Mouse (Mus musculus) cerebellum, adult 2 months (tissue): ENCODE results near the gene Polr2e. TPM values are rescaled to one million over a fixed set of nuclear protein-coding genes. Genes with fewer than 3 reads are reported as not detected.

Source experiments
- DNase-seq, 2 experiments: peaks; one replicate each; pipeline ENCODE4 v3.0.0; 2021
- H3K27ac ChIP-seq: fragments of 200-500 bp; 2 replicates; pipeline ENCODE4 v1.5.1; 2012; ENCODE audit warnings: low read length, control low read depth, inconsistent platforms; ENCODE audit not compliant: insufficient read depth
- H3K27me3 ChIP-seq: fragments of 200-500 bp; 2 replicates; pipeline ENCODE4 v1.6.1; 2012; ENCODE audit warnings: inconsistent platforms, mild to moderate bottlenecking, low read length, moderate library complexity; ENCODE audit not compliant: control insufficient read depth, insufficient read depth
- H3K4me1 ChIP-seq: fragments of 200-500 bp; 2 replicates; pipeline ENCODE4 v1.6.1; 2011; ENCODE audit warnings: low read length; ENCODE audit not compliant: control insufficient read depth, insufficient read depth
- H3K4me3 ChIP-seq: fragments of 200-500 bp; replicated peaks from 2 replicates; pipeline ENCODE3; 2011; ENCODE audit warnings: mild to moderate bottlenecking, low read depth, low read length, control low read depth; ENCODE audit not compliant: insufficient read depth
- CTCF ChIP-seq: fragments of 200-500 bp; IDR thresholded peaks from 2 replicates; pipeline ENCODE4 v1.5.1; 2011; ENCODE audit warnings: low read depth, mild to moderate bottlenecking, control low read depth, low read length, moderate library complexity, borderline replicate concordance; ENCODE audit not compliant: insufficient read depth
- POLR2A ChIP-seq: fragments of 200-500 bp; IDR thresholded peaks from 2 replicates; pipeline ENCODE4 v1.6.1; 2011; ENCODE audit warnings: low read length, control low read depth, borderline replicate concordance; ENCODE audit not compliant: insufficient read depth
- WGBS: fragments of 180-500 bp; shearing (Covaris S2); methylation state at CpG from one replicate; pipeline ENCODE4 v1.1.7; 2018; 5-methylcytosine and 5-hydroxymethylcytosine counted together
- polyA plus RNA-seq: library from polyadenylated mRNA; depleted of rRNA; stranded (reverse); fragments of >200 nt; gene quantifications from 2 replicates; pipeline ENCODE4 v1.2.3, GENCODE M21; 2012

The Polr2e gene
- polyA plus RNA-seq, 1 experiment: 224 TPM

GRCm38 (mm10) chr10:79994397-79995115, 45.0 kb downstream of the Polr2e start:
- Histone ChIP-seq H3K27me3 (no peaks in the 10 kb centered on the region), H3K27ac (no peak overlapping the region), H3K4me3 (no peak overlapping the region), H3K4me1 (no peaks in the 10 kb centered on the region)
- 42% methylated on average over 16 of the region's 16 CpGs for WGBS
- no peak for TF ChIP-seq CTCF
- TF ChIP-seq POLR2A: no peak
- no peak for DNase-seq

GRCm38 (mm10) chr10:79991548-79991947, 48.0 kb downstream of the Polr2e start:
- no peaks in the 10 kb centered on the region for H3K27me3 ChIP-seq
- no peak overlapping the region for H3K27ac ChIP-seq
- no peak overlapping the region for H3K4me3 ChIP-seq
- WGBS: 83% methylated on average over 6 of the region's 6 CpGs
- TF ChIP-seq CTCF (no peak), POLR2A (no peak)
- no peak for DNase-seq
- peaks cover 3% of the 10 kb centered on the region; the same call in 1 of the 2 replicates for H3K4me1 ChIP-seq

GRCm38 (mm10) chr10:79991099-79991498, 48.5 kb downstream of the Polr2e start:
- no peak overlapping the region for H3K4me3 ChIP-seq
- DNase-seq: no peak
- TF ChIP-seq POLR2A (no peak), CTCF (no peak)
- H3K27me3 ChIP-seq: no peaks in the 10 kb centered on the region
- H3K4me1 ChIP-seq: peaks cover 4% of the 10 kb centered on the region; the same call in 1 of the 2 replicates
- 61% methylated on average over 12 of the region's 12 CpGs for WGBS
- no peak overlapping the region for H3K27ac ChIP-seq

GRCm38 (mm10) chr10:79989870-79990269, 49.7 kb downstream of the Polr2e start:
- no peak overlapping the region for H3K4me3 ChIP-seq
- H3K27ac ChIP-seq: no peak overlapping the region
- no peak for TF ChIP-seq POLR2A
- TF ChIP-seq CTCF: no peak
- H3K27me3 ChIP-seq: no peaks in the 10 kb centered on the region
- WGBS: 16% methylated on average over 15 of the region's 15 CpGs
- H3K4me1 ChIP-seq: peaks cover 6% of the 10 kb centered on the region; the same call in 1 of the 2 replicates
- DNase-seq: no peak

DNA sequence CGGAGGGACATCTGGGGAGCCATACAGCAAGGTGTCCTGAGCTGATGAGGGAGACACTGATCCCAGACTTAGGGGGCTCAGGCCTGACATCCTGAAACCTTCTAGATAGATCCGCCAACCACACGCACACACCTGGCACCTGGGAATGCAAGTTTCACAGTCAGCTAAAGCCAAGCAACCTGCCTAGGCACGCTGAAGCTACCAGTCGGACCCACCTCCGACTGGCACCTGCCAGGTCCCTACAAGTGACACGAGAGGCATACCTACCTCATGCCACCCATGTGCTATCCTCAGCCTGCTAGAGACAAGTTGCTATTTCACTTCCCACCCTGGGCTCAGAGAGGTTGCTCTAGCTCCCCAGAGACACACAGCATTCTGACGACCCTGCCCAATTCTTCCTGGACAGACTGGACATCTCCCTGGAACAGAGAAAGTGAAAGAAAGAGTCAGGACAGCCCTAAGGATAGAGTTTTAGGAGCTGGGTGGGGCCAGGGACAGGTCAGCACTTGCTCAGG, 50.3 kb downstream of the Polr2e start:
- WGBS: 41% methylated on average over 8 of the region's 8 CpGs
- no peaks in the 10 kb centered on the region for H3K27me3 ChIP-seq
- no peak for DNase-seq
- H3K4me1 ChIP-seq: peaks cover 6% of the 10 kb centered on the region; the same call in 1 of the 2 replicates
- H3K4me3 ChIP-seq: no peak overlapping the region
- no peak overlapping the region for H3K27ac ChIP-seq
- TF ChIP-seq CTCF (no peak), POLR2A (no peak)

DNA sequence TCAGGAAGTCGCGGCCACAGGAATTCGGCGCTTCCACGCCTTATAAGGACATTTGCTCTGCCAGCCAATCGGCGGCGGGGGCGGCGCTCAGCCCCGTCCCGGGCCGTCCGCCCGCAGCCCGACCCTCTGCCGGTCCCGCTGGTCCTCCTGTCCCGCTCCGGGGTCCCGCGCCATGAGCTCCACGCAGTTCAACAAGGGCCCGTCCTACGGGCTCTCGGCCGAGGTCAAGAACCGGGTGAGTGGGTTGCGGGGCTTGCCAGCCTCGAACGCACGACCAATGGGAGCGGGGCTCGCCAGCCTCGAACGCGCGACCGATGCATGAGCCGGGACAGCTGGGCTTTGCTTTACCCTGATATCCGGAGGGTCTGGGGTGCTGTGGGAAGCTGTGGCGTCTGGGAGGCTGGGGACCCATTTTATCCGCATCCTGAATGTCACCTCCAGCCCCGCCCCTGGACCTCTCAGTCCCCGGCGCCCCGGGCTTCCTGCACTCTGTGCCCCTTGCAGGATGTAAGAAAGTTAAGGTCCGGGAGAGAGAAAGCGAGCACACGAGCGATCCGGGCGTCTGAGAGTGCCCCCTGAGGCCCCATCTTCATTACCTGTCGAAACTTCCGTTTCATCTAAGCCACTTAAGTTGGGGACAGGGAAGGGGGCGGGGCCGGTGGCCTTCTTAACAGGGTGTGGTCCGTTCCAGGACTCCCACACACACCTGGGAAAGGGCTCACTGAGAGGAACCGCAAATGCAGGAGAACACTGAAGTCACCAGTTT, 50.9 kb downstream of the Polr2e start, which contains the start of gene Cnn2:
Cnn2 (plus strand) TSS at position 79 of the 766 bp plus-strand sequence.
- no peak for DNase-seq
- TF ChIP-seq CTCF (no peak), POLR2A (no peak)
- no peak within 1 kb of the TSS for H3K4me3 ChIP-seq
- no peaks in the 10 kb centered on the region for H3K27me3 ChIP-seq
- WGBS: 1% methylated on average over 59 of the region's 59 CpGs
- H3K4me1 ChIP-seq: peaks cover 6% of the 10 kb centered on the region; the same call in 1 of the 2 replicates
- H3K27ac ChIP-seq: no peak within 1 kb of the TSS

- no peak overlapping the region for H3K4me3 ChIP-seq
- no peak for DNase-seq
- 19% methylated on average over 27 of the region's 27 CpGs for WGBS
- peaks cover 8% of the 10 kb centered on the region; the same call in 1 of the 2 replicates for H3K4me1 ChIP-seq
- TF ChIP-seq POLR2A (no peak), CTCF (no peak)
- H3K27me3 ChIP-seq: no peaks in the 10 kb centered on the region
- no peak overlapping the region for H3K27ac ChIP-seq
Observed at GRCm38 (mm10) chr10:79987771-79988505, 51.7 kb downstream of the Polr2e start.
